Mouse (Mus musculus): ENCODE data around the gene Cacng7. TPM values are rescaled to one million over a fixed set of nuclear protein-coding genes. Genes with fewer than 3 reads are reported as not detected.

Cacng7 gene
- polyA plus RNA-seq, 1 experiment from 2014 or later, result 3.4 TPM

DNA sequence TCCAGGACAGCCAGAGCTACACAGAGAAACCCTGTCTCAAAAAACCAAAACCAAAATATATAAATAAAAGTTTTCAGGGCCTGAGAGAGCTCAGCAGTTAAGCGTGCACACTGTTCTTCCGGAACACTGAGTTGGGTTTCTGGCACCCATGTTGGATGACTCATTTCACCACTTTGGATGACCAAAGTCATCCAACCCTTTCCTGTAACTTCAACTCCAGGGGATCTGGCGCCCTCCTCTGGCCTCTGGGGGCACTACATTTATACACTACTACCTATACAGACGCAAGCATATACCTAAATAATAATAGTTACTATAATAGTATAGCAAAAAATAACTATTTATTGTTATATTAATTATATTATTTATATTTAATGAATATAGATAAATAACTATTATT is 44.1 kb downstream of the Cacng7 start:
- H3K27me3 ChIP-seq (replicated peaks), result no peaks in the 10 kb centered on the region
- no peaks in the 10 kb centered on the region for H3K4me1 ChIP-seq
- ATAC-seq (ENCODE audit: low FRiP score), result no peak
- H3K4me2 ChIP-seq, result no peak overlapping the region
- no peak overlapping the region for H3K27ac ChIP-seq (replicated peaks)
- H3K36me3 ChIP-seq, result no peaks in the 10 kb centered on the region
- no peak overlapping the region for H3K9ac ChIP-seq (replicated peaks)
- H3K4me3 ChIP-seq (replicated peaks), result no peak overlapping the region
- WGBS, result 55% methylated on average over 4 of the region's 4 CpGs
- H3K9me3 ChIP-seq (replicated peaks), result no peaks in the 10 kb centered on the region

DNA sequence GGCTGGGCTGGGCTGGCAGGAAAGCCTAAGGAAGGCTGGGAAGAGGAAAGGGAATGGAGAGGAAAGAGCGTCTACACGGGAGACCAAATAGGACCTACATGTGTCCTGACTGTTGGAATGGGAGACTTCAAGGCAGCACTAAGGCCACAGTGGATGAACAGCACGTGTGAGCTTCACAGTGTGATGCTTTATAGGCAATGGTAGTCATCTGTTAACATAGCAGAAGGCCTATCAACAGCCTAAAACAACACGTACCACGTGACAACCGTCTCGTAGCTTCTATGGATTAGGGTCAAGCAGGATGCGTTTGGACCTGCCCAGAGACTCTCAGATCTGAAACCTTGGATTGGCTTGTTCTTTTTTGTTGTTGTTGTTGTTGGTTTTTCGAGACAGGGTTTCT is 49.4 kb downstream of the Cacng7 start:
- Histone ChIP-seq H3K9me3 (replicated peaks) (no peaks in the 10 kb centered on the region), H3K27ac (replicated peaks) (no peak overlapping the region), H3K4me3 (replicated peaks) (no peak overlapping the region), H3K27me3 (replicated peaks) (no peaks in the 10 kb centered on the region), H3K36me3 (no peaks in the 10 kb centered on the region), H3K4me1 (no peaks in the 10 kb centered on the region), H3K9ac (replicated peaks) (no peak overlapping the region), H3K4me2 (no peak overlapping the region)
- no peak for ATAC-seq (ENCODE audit: low FRiP score)
- 86% methylated on average over 9 of the region's 9 CpGs for WGBS

DNA sequence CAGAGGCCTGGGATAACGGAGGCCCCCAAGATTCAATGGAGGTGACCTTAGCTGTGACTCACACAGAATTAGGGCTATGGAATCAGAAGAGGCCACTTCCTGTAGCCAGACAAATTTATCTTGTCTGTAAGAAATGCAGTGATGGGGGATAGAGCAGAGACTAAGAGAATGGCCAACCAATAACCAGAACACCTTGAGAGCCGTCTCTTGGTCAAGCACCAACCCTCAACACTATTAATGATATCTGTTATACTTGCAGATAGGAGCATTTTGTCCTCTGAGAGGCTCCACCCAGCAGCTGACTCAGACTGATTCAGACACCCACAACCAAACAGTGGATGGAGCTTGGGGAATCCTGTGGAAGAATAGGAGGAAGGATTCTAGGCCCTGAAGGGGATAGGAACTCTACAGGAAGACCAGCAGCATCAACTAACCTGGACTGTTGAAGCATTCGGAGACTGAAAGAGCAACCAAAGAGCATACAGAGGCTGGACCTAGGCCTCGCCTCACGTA is 52.1 kb downstream of the Cacng7 start:
- peaks cover 20% of the 10 kb centered on the region for H3K4me1 ChIP-seq
- no peak overlapping the region for H3K4me3 ChIP-seq (replicated peaks)
- H3K4me2 ChIP-seq, result no peak overlapping the region
- H3K9ac ChIP-seq (replicated peaks), result no peak overlapping the region
- no peaks in the 10 kb centered on the region for H3K27me3 ChIP-seq (replicated peaks)
- no peaks in the 10 kb centered on the region for H3K9me3 ChIP-seq (replicated peaks)
- H3K36me3 ChIP-seq, result no peaks in the 10 kb centered on the region
- H3K27ac ChIP-seq (replicated peaks), result no peak overlapping the region
- no peak for ATAC-seq (ENCODE audit: low FRiP score)
- WGBS, result 94% methylated on average over 5 of the region's 5 CpGs

DNA sequence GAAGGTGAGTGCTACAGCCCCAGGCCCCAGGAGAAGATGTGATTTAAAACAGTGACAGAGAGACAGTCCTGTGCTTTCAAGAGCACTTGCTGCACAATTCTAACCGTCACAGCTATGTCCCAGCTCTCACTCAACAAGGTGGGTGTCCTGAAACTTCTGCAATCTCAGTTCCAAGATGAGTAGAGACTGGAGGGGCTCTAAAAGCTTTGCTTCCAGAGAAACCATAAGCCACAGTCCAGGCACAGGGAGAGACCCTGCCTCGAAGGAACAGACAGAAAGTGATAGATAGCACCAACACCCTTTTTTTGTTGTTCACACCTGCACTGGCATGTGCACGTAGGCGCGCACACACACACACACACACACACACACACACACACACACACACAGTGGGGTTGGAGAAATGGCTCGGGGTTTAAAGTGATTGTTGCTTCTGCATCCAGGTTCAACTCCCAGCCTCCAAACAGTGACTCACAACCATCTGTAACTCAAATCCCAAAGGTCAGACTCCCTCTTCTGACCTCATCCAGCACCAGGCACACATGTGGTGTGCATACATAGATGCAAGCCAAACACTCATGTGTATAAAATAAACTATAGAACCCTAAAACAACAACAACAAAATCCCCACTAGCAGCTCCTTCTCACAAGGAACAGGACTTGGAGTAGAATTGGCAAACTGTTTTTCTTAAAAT is 53.4 kb downstream of the Cacng7 start:
- H3K9me3 ChIP-seq (replicated peaks), result no peaks in the 10 kb centered on the region
- no peak overlapping the region for H3K27ac ChIP-seq (replicated peaks)
- H3K4me3 ChIP-seq (replicated peaks), result no peak overlapping the region
- WGBS, result 83% methylated on average over 6 of the region's 6 CpGs
- no peak for ATAC-seq (ENCODE audit: low FRiP score)
- peaks cover 22% of the 10 kb centered on the region for H3K4me1 ChIP-seq
- H3K27me3 ChIP-seq (replicated peaks), result no peaks in the 10 kb centered on the region
- H3K36me3 ChIP-seq, result no peaks in the 10 kb centered on the region
- H3K9ac ChIP-seq (replicated peaks), result no peak overlapping the region
- no peak overlapping the region for H3K4me2 ChIP-seq

DNA sequence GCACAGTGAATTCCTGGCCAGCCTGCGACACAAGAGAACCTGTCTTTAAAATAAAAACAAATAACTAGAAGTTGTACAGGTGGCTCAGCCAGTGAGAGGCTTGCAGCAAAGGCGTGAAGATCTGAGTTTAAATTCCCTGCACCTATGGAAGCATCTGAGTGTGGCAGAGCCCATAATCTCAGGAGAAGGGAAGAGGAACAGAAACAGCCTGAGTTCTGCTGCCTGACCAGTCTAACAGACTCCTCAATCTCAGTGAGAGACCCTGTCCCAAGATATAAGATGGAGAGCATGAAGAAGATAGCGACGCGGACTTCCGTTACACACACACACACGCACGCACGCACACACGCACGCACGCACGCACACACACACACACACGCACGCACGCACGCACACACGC is 55.0 kb downstream of the Cacng7 start:
- peak overlapping the region; percentile 81 for H3K4me2 ChIP-seq

DNA sequence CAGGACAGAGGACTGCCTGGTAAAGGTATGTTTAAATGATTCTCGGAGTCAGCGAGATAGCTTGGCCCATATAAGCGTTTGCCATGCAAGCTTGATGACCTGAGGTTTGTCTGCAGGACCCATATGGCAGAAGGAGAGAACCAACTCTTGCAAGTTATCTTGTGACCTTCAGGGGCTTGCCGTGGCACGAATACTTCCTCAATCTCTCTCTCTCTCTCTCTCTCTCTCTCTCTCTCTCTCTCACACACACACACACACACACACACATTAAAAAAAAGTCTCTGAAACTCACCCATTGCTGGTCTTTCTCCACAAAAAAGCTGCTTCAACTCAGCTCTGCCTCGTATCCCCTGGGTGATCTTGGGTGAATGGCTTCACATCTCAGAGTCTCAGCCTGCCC is 56.1 kb downstream of the Cacng7 start:
- no peak overlapping the region for H3K27ac ChIP-seq (replicated peaks)
- H3K4me3 ChIP-seq (replicated peaks), result peak overlapping the region; percentile 54; the same call in 1 of the 2 replicates
- no peaks in the 10 kb centered on the region for H3K27me3 ChIP-seq (replicated peaks)
- H3K9me3 ChIP-seq (replicated peaks), result no peaks in the 10 kb centered on the region
- H3K9ac ChIP-seq (replicated peaks), result no peak overlapping the region
- no peak for ATAC-seq (ENCODE audit: low FRiP score)
- H3K36me3 ChIP-seq, result 0 out of 2 replicates have a peak, but pooled peaks cover under 1% of the 10 kb centered on the region
- H3K4me2 ChIP-seq, result peak overlapping the region; percentile 81
- peaks cover 48% of the 10 kb centered on the region for H3K4me1 ChIP-seq
- WGBS, result 60% methylated on average over 6 of the region's 6 CpGs

More for the DNA sequence above, 55.0 kb downstream of the Cacng7 start:
- Histone ChIP-seq H3K36me3 (no peaks in the 10 kb centered on the region), H3K9ac (replicated peaks) (no peak overlapping the region), H3K4me3 (replicated peaks) (no peak overlapping the region), H3K9me3 (replicated peaks) (no peaks in the 10 kb centered on the region), H3K27me3 (replicated peaks) (no peaks in the 10 kb centered on the region), H3K4me1 (peaks cover 38% of the 10 kb centered on the region), H3K27ac (replicated peaks) (no peak overlapping the region)
- 93% methylated on average over 16 of the region's 18 CpGs for WGBS
- ATAC-seq (ENCODE audit: low FRiP score), result no peak

DNA sequence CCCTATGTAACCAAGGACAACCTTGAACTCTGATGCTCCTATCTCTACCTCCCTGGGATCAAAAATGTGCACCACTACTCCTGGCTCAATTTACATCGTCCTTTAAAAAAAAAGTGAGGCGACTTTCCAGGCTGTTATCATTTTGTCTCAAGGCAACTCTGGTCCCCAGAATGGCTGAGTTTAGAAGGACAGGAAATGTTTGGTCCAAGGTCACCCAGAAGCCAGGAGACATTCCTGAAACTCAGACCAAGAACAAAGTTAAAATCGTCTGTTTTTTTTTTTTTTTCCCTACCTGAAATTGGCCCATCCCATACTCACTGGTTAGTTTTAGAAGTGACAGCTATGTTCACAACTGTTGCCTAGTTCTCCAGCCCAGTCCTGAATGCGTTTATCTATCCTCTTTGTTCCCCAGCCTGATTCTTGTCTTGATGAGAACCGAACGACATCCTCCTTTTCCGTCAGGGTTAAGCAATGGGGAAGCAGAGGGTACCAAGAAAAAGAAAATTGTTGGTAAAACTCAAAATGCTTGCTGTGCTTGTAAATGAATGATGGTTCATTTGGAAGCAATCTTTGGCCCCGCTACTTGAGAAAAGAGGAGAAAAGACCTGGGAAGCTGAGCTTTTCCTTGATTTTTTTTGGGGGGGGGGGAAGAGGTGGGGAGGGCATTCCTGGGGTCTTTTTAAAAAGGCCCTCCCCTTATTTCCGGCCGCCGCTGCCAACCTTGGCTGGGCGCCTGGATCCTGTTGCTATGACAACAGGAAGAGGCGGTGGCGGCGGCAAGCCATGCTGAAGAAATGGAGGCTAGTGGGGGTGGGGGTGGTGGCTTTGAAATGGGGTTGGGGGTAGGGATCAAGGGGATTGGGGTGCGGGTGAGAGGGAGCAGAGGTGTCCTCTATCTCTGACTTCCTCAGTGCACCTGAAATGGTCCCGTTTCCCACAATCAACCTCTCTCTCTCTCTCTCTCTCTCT is 57.0 kb downstream of the Cacng7 start:
- no peaks in the 10 kb centered on the region for H3K27me3 ChIP-seq (replicated peaks)
- peak; percentile 77 for ATAC-seq (ENCODE audit: low FRiP score)
- peak overlapping the region; percentile 58 for H3K27ac ChIP-seq (replicated peaks)
- H3K9ac ChIP-seq (replicated peaks), result peak overlapping the region; percentile 38
- peak overlapping the region; percentile 81 for H3K4me2 ChIP-seq
- no peaks in the 10 kb centered on the region for H3K9me3 ChIP-seq (replicated peaks)
- H3K36me3 ChIP-seq, result peaks cover 8% of the 10 kb centered on the region
- peaks cover 50% of the 10 kb centered on the region for H3K4me1 ChIP-seq
- WGBS, result 2% methylated on average over 16 of the region's 17 CpGs
- peak overlapping the region; percentile 54 for H3K4me3 ChIP-seq (replicated peaks)

DNA sequence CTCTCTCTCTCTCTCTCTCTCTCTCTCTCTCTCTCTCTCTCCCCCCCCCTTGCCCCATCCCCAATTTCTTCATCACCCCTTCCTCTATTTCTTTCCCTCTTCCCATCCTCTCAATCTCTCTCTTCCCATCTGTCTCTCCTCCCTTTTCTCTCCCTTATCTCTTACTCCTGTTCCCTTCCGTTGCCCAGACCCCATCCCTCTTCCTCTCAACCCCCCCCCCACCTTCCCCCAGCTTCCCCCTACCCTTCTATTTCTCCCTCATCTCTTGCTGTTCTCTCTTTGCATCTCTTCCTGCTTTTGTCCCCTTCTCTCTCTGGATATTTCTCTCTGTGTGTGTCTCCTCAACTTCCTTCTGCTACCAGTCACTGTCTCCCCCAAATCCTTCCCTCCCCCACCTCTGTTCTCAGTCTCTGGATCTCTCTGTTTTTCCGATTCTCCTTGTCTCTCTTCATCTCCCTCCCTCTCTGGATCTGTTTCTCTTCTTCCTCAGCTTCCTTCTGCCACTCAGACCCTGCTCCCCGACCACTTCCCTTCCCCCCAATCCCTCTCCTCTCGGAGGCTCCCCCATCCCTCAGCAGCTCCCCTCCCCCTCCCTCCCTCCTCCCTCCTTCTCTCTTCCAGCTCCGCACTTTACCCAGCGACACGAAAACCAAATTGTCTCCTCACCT is 57.8 kb downstream of the Cacng7 start, which contains the start of gene Cacng8:
Gene Cacng8 (plus strand): TSS at position 271 of the 668 bp plus-strand sequence.
- ATAC-seq (ENCODE audit: low FRiP score), result peak; percentile 66
- H3K9me3 ChIP-seq (replicated peaks), result no peaks in the 10 kb centered on the region
- H3K4me2 ChIP-seq, result peak within 1 kb of the TSS; percentile 81
- H3K4me1 ChIP-seq, result peaks cover 58% of the 10 kb centered on the region
- peak within 1 kb of the TSS; percentile 54 for H3K4me3 ChIP-seq (replicated peaks)
- H3K9ac ChIP-seq (replicated peaks), result peak within 1 kb of the TSS; percentile 65
- peak within 1 kb of the TSS; percentile 63 for H3K27ac ChIP-seq (replicated peaks)
- H3K27me3 ChIP-seq (replicated peaks), result no peaks in the 10 kb centered on the region
- WGBS, result 0% methylated on average over 7 of the region's 7 CpGs
- H3K36me3 ChIP-seq, result peaks cover 10% of the 10 kb centered on the region

DNA sequence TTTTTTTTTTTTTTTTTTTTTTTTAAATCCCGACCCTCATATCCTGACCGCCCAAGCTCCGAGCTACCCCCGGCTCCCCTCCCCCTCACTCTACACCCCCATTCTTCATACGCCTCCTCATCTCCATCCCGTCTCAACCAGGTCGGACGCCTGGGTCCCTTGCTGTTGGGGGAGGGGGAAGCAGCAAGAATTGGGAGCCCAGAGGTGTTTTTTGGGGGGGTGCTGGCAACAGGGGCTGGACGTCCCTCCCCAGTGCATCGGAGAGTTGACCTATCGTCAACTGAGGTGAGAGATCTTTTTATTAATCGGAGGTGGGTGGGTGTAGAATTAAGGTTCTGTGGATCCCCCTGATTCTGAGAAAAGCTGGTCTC is 58.3 kb downstream of the Cacng7 start:
- H3K36me3 ChIP-seq, result peaks cover 10% of the 10 kb centered on the region
- no peaks in the 10 kb centered on the region for H3K27me3 ChIP-seq (replicated peaks)
- peak overlapping the region; percentile 63 for H3K27ac ChIP-seq (replicated peaks)
- H3K4me2 ChIP-seq, result peak overlapping the region; percentile 81
- H3K9me3 ChIP-seq (replicated peaks), result no peaks in the 10 kb centered on the region
- peak overlapping the region; percentile 54 for H3K4me3 ChIP-seq (replicated peaks)
- H3K9ac ChIP-seq (replicated peaks), result peak overlapping the region; percentile 65
- WGBS, result 5% methylated on average over 12 of the region's 12 CpGs
- peaks cover 59% of the 10 kb centered on the region for H3K4me1 ChIP-seq
- ATAC-seq (ENCODE audit: low FRiP score), result no peak; the same call in 1 of the 2 replicates

DNA sequence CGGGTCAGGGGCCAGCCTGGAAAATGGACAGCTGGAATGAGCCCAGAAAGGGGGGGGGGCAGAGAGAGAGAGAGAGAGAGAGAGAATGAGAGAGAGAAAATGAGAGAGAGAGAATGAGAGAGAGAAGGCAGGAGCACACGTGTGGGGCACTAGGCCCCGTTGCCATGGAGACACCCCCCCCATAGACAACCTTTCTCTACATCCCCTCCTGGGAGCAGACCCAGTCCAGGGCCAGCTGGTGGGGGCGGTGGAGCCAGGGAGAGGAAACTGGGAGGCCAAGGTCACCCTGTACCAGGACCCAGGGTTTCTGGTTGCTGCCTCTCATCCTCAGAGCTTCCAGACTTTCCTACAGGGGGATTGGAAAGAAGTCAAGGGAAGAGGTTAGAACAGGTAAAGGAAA is 59.1 kb downstream of the Cacng7 start:
- Histone ChIP-seq H3K27ac (replicated peaks) (no peak overlapping the region), H3K36me3 (peaks cover 10% of the 10 kb centered on the region), H3K4me2 (peak overlapping the region; percentile 81), H3K9me3 (replicated peaks) (no peaks in the 10 kb centered on the region), H3K9ac (replicated peaks) (peak overlapping the region; percentile 65), H3K4me1 (peaks cover 59% of the 10 kb centered on the region), H3K27me3 (replicated peaks) (no peaks in the 10 kb centered on the region), H3K4me3 (replicated peaks) (peak overlapping the region; percentile 54)
- ATAC-seq (ENCODE audit: low FRiP score), result 0 out of 2 replicates have a peak, but pooled peaks have one; percentile 18
- 3% methylated on average over 4 of the region's 4 CpGs for WGBS

DNA sequence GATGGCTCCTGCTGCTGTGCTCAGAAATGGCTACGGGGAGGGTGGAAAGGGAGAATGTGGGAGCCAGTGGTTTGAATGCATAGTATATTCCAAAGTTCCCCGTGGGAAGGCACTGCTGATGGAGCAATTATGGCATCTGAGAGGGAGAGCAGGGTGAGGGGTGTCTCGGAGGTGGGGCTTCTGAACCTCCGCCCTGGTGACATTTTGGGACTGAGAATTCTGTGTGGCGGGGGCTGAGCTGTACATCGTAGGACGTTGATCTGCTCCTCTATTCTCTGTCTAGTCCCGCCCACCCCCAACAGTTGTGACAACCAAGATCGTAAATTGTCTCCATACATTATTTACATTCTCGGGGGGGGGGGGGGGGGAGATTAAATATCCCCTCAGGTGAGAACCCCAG is 64.6 kb downstream of the Cacng7 start:
- Histone ChIP-seq H3K27me3 (replicated peaks) (no peaks in the 10 kb centered on the region), H3K27ac (replicated peaks) (no peak overlapping the region), H3K9me3 (replicated peaks) (no peaks in the 10 kb centered on the region), H3K4me2 (peak overlapping the region; percentile 37), H3K36me3 (peaks cover 10% of the 10 kb centered on the region), H3K9ac (replicated peaks) (no peak overlapping the region), H3K4me1 (peaks cover 37% of the 10 kb centered on the region), H3K4me3 (replicated peaks) (no peak overlapping the region; the same call in 1 of the 2 replicates)
- WGBS, result 22% methylated on average over 10 of the region's 10 CpGs
- peak; percentile 30; the same call in 1 of the 2 replicates for ATAC-seq (ENCODE audit: low FRiP score)
